Mouse (Mus musculus) megakaryocyte progenitor cell, adult 5-6 weeks (primary cell): ENCODE data around the gene Ccdc146. TPM values are rescaled to one million over a fixed set of nuclear protein-coding genes. Genes with fewer than 3 reads are reported as not detected.

Experiments
- ATAC-seq: replicated peaks from 2 replicates; pipeline ENCODE4 v1.8.0; 2016; ENCODE audit warnings: mild to moderate bottlenecking, moderate TSS enrichment, inconsistent platforms; ENCODE audit not compliant: poor library complexity
- total RNA-seq, 2 experiments: library from RNA; stranded (forward) in 1 of 2; stranded (reverse) in 1 of 2; fragments of 157-497, 149-512 nt in 1 of 2; fragments of 200-1000 nt in 1 of 2; gene quantifications; 2 replicates each; pipeline versions ENCODE4 v1.2.3 to v1.2.4; 2015 to 2017

The Ccdc146 gene
- total RNA-seq, 2 experiments from 2014 or later = 0.83 TPM; not detected in 1

DNA sequence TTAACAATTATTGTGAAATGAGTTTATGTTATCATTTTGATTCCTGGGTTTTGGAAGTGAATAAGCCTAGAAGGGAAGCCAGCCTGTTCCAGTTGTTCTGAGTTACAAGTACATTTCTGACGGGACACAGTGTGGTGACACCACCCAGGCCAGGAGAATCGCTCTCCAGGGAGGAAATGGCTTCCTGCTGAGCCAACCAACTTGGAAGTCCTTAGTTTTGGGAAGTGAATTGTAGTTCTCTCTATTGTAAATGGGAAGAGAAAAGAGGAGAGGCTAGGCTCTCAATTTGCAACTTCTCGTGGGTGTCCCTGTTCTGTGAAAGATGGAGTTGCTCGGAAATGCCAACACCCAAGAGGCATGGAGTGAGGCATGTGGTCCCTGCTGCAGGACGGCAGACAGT is 155.0 kb downstream of the Ccdc146 start:
- no peak for ATAC-seq

DNA sequence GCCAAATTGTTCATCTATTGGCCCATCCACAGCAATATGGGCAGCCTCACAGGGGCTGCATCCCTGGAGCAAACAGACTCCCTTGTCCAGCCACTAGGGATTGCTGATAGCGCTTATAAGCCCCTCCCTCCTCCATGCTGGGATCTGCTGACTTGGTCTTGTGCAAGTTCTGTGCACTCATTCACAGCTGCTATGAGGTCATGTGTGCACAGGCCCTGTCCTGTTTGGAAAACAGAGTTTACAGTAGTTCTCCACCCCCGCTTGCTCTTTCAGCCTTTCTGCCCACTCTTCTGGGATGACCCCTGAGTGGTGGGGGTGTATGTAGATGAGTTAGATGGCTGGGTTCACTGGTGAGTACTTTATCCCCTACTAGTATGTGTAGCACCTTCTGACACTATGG is 157.4 kb downstream of the Ccdc146 start:
- ATAC-seq = peak; percentile 57

DNA sequence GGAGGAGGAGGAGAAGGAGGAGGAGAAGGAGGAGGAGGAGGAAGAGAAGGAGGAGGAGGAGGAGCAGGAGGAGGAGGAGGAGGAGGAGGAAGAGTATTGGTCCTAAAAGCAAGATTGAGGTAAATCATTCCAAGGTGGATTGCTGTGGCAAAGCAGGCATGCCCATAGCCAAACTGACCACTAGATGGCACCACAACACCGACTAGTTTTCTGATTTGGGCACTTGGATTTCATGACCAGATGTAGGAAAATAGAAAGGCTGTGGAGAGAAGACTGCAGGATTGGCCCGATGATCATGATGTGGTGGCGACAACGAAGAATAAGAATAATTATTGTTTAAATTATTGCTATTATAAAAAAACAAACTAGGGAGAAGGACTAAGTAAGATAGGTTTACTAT is 159.4 kb downstream of the Ccdc146 start:
- ATAC-seq = peak; percentile 69

DNA sequence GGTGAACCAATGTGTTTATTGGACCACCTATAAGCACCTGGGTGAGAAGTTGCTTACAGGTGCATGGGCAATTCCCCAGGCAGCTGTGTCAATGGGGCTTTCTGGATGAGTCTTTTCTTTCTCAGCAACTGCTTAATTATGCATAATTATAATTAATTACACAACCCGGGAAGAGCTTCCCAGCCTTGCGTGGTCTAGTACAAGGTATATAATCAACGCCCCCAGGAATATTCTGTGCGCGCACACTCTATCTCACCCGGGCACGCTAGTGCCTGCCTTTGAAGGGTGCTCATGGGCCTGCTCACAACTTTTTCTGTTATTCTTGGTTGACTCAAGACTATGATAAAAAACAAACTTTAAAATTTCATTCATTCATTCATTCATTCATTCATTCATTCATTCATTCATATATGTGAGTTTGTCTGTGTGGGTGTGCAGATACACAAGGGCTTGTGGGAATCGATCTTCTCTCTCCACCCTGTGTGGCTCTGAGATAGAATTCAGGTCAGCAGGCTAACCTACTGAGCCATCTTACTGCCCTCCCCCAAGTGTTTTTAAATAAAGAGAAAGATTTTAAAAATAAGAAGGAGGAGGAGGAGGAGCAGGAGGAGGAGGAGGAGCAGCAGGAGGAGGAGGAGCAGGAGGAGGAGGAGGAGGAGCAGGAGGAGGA is 160.0 kb downstream of the Ccdc146 start:
- ATAC-seq = no peak

DNA sequence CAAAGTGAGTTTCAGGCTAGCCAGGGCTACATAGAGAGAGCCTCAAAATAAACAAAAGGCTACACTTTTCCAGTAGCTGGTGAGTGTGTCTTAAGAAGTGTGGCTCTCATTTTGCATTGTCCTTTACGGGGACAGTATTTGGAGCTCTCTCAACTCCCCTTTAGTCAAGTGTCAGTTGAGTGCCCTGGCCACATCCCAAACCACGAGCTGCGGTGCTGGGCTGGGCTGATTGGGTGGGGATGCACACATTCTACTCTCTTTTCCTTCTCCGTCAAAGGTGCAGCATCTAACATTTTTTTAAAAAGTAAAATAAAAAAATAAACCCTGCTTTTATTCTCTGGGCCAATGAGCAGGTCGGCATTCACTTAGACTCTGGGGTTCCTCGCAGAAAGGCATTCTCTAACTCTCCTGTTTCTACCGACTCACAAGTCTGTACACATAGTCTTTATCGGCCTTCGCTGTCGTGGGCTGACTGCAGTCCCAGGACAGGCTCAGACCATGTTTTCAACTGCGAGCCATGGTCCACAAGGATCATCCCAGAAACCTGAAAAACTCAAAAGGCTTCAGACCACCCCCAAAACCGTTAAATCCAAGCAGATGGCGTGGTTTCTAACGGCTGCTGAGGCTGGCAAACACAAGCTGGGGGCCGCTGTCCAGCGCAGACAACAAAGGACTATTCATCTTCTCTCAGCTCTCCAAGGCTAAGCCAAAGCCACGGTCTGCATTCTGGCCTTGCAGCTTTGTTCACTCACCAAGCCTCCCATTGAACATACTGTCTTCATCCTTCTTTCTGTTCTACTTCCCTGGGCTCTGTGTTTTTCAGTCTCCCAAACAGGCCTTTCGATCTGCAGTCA is 161.0 kb downstream of the Ccdc146 start:
- ATAC-seq = peak; percentile 62

DNA sequence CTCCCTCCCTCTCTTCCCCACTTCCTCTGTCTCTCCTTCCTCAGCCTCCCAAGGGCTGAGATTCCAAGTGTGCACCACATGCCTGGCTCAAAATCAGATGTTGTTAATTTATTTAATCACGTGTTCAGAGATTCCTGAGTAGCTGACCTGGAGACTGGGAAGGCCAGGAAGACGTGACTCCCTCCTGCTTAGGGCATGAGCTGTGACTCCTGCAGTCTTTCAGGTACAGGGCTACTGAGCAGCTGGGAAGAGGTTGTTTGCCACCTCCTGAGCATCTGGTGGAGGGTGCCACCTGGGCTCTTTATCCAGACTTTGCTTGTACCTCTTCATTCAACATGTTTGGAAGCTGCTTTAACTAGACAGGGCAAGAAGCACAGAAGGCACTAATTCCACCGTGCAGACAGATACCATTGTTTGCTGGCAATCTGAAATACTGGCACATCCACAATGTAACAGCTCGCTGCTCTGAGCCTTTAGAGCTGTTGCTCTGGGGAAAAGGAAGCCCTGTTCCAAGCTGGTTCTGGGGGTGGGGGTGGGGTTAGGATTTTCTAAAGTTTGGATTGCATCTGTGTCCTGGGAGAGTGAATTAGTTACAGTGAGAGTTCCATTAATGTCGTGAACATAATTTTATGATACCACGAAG is 163.2 kb downstream of the Ccdc146 start:
- ATAC-seq = no peak

DNA sequence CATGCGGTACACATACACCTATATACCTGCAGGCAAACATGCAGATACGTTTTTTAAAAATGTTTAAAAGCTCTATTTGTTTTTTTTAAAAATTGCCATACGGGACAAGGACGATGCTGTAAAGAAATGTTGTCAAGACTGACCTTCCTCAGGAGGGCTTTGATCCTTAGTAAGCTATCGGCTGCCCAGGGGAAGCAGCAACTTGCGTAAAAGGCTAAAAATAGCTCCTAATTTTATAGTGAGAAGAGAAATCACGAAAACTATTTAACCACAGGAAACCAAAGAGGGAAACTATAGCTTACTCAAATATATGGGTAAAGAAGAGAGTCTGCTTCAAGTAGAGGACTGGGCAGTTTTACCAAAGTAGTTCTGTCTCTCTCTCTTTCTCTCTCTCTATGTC is 163.7 kb downstream of the Ccdc146 start:
- 0 out of 2 replicates have a peak, but pooled peaks have one; percentile 26 for ATAC-seq

DNA sequence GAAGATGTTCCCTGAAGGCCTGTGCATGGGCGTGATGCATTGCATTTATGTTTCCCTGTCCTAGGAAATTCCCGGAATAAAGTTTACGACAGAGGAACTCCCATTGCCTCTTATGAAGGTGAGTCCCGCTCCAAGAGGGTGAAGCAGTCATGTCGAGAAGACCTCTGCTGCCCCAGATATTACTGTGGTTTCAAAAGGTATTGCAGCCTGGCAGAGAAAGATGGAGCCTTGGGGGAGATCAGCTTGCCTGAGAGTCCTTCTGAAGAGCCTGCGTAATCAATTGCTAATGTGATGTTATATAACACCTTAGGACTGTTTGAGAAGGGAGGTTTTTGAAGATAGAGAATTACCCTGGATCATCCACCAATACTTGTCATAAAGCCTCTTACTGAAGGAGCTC is 166.7 kb downstream of the Ccdc146 start:
- ATAC-seq = peak; percentile 56

DNA sequence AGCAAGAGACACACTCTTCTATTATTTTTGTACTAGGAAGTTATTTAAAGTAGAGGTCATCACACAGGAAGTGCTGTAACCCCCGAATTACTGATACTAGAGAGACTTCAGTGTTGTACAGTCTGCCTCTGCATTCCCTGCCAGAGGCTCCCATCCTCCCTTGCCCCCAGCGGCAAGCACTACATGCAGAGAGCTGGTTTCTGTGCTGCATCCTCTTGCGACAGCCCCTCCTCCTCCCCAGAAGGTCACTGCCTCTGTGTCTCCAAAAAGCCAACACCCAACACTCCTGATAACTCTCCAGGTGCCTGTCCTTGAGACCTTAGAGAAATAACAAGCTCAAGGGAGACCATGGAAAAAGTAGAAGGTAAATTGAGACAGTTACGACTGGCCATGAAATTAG is 167.4 kb downstream of the Ccdc146 start:
- ATAC-seq = no peak

DNA sequence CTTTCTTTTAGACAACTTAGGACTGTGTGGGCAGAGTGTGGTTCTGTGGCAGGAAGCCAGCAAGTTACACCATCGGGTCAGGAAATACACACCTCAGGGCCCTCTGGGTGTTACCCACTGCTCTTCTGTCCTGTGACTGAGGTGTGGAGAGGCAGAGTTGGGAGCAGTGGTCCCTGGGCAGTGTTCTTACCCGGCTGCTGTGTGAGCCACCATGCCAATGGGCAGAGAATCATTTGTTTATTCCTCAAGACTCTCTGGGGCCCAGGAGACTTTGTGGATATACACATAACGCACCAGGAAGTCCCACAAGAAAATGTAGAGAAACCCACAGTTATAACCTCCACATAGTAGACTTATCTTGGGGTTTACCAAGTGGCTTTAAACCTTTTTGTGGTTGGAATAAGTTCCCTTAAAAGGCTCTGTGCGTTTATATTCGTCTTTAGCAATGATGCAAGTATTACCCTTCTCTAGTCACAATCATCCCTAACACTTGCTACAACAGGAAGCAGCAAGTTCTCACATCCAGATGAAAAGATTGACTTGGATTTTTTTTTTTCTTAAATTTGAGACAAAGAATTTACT is 168.8 kb downstream of the Ccdc146 start:
- peak; percentile 79 for ATAC-seq

DNA sequence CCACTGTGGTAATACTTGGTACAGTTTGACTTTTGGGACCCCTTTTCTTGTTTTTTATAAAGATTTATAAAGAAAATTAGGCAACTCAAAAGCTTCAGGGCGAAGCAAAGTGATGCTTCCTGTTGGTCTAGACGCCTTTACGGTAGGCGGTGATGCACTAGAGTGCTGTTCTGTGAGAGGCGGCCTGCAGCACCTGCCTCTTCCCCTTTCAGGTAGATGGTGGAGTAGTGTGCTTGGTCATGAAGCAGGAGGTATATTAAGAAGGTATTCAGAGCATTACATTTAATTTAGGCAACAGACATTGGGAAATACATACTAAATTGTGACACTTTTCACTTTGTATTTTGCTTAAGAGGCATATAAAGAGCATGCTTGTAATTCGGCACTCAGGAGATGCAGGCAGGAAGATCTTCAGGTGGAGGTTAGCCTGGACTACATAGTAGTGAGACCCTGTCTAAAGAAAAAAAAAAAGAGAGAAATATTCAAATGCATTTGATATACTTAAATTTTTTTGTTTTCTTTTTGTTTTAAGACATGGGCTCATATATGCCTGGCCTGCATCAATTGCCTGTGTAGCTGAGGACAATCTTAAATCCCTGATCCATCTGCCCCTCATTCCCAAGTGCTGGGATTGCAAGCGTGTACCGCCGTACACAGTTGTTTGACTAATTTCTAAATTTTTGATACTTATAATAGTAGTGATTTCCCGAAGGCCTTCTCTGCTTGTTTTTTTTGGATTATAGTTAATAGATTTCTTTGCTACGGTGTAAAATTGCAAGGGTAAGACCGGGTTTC is 169.5 kb downstream of the Ccdc146 start:
- ATAC-seq = no peak

DNA sequence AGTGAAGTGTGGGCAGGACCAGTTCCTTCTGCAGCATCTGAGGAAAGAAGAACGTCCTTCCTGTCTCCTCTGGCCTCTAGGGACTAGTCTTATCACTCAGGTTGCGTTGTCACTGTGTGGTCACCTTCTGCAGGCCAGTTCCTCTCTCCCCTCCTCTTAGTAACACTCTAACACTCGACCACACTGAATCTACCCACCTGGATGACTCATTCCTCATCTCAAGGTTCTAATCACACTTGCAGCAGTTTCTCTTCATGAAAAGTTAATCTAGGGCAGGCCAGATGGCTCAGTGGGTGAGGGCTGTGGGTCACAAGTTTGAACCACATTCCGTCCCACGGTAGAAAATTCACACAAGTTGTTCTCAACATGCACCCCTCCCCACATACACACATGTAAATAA is 175.6 kb downstream of the Ccdc146 start:
- ATAC-seq = peak; percentile 50

DNA sequence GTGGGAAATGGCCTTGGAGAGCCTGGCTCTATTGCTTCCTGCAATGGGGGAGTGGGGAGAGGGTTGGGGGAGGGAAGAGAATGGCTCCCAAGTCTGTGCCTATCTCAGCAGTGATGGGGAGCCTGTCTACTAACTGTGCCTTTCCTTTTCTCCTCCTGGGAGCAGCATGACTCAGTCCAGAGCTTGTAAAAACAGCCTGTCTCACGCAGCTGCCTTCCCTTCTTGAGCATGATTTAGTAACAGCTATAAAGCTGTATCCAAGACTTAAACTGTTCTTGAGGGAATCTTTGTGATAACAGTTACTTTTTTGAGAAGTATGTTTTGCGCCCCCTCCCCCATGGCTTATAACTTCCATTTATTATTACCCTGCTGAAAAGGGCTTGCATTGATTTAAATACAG is 176.6 kb downstream of the Ccdc146 start:
- no peak for ATAC-seq

DNA sequence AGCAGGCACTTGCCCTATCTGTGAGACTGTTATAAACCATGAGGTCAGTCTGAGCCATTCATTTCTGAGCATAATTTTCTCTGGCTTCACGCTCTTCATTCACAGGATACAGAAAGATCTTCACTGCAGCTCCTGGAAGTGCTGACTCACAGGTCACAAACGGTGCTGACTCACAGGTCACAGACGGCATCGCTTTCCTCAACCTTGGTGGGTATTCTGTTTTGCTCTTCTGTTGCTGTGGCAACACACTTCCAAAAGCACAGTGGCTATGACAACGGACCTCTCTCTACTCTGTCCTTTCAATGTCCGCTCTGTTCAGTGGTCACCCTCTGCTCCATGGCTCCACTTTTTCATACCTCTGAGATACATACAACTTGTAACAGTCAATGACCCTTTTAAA is 177.7 kb downstream of the Ccdc146 start:
- ATAC-seq = peak; percentile 11; the same call in 1 of the 2 replicates

DNA sequence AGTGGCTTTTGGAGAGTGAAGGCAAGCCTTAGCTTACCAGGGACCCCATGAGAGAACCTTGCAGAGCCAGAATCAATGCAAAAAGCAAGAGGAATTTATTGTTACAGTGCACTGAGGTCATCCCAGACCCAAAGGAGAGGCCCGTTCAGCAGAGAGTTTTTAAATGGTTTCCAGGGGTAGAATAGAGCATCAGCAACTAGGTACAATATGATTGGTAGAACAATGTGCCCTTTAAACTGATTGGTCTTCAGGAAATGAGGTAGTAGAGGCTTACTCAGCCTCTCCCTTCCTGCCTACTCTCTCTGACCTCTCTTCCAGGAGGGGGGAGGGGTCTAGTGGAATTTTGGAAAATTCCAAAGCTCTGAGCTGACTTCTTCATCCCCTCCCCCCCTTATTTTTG is 179.2 kb downstream of the Ccdc146 start:
- no peak for ATAC-seq

DNA sequence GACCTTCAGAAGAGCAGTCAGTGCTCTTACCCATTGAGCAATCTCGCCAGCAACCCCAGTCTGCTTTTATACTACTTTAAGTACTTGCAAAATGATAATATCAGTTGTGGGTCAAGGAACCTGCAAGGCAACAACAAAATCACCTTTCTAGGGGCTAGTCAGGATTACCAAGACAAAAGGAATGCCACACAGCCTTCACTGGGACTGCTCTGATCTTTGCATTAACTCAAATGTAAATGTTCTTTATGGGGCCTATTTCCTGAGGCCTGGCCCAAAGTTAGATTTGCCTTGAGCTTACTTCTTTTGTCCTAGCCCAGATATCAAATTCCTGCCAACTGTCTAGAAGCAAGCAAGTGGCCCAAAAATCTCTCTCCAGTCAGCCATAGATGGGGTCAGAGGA is 179.9 kb downstream of the Ccdc146 start:
- no peak for ATAC-seq

Other genes with a start within 250 kb of the Ccdc146 start
- gene Gsap, start 238.4 kb downstream of the Ccdc146 start, total RNA-seq (2015) = 2.1 and 4.4 TPM in 2 replicates
- gene Gsap, start 238.4 kb downstream of the Ccdc146 start, total RNA-seq (2017) = 3.8 and 5.6 TPM in 2 replicates
- 67.9 and 69.9 TPM in 2 replicates for gene Fgl2, start 52.0 kb downstream of the Ccdc146 start, total RNA-seq (2015)
- 77.0 and 79.6 TPM in 2 replicates for gene Fgl2, start 52.0 kb downstream of the Ccdc146 start, total RNA-seq (2017)
- 9.1 and 14.7 TPM in 2 replicates for gene Fam185a, start 281 bp upstream of the Ccdc146 start, total RNA-seq (2015)
- 15.2 and 17.2 TPM in 2 replicates for gene Fam185a, start 281 bp upstream of the Ccdc146 start, total RNA-seq (2017)
- gene Lrrc17, start 118.9 kb upstream of the Ccdc146 start, total RNA-seq (2015) = not detected in 2 replicates
- gene Lrrc17, start 118.9 kb upstream of the Ccdc146 start, total RNA-seq (2017) = not detected in 2 replicates
- gene Fbxl13, start 221.0 kb upstream of the Ccdc146 start, total RNA-seq (2015) = 0.12 and 0.44 TPM in 2 replicates
- gene Fbxl13, start 221.0 kb upstream of the Ccdc146 start, total RNA-seq (2017) = not detected in 2 replicates
- 51.9 and 52.8 TPM in 2 replicates for gene Armc10, start 221.1 kb upstream of the Ccdc146 start, total RNA-seq (2015)
- 50.8 and 59.1 TPM in 2 replicates for gene Armc10, start 221.1 kb upstream of the Ccdc146 start, total RNA-seq (2017)